Mouse (Mus musculus): Measurements from ENCODE around the gene Cep131. TPM values are rescaled to one million over a fixed set of nuclear protein-coding genes. Genes with fewer than 3 reads are reported as not detected.

Cep131 gene
- polyA plus RNA-seq, 1 experiment, result 12.2 TPM

DNA sequence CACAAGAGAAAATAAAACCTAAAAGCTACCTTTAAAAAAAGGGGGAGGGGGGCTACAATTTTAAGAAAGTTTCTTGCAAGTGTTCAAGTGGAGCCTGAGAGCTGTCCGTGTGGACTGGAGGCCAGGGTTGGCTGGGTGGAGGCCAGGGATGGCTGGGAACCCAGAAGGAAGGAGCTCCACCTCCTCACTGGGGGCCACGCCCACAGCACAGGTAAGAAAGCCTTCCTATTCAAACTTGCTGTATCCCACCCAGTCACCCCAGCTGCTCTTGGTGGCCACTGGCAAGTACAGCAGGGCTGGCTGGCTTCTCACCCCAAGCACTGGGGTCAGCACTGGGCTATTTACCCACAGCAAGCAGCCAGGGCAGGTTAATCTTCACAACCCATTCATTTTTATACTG, 20.4 kb upstream of the Cep131 start:
- Histone ChIP-seq H3K36me3 (ENCODE audit: control insufficient read depth, insufficient read depth, low read length, poor library complexity, severe bottlenecking) (peaks cover 5% of the 10 kb centered on the region; the same call in 1 of the 2 replicates), H3K27me3 (ENCODE audit: control insufficient read depth, insufficient read depth, low read length, poor library complexity, severe bottlenecking) (no peaks in the 10 kb centered on the region), H3K4me1 (ENCODE audit: control insufficient read depth, insufficient read depth, low read length) (peaks cover 2% of the 10 kb centered on the region)

DNA sequence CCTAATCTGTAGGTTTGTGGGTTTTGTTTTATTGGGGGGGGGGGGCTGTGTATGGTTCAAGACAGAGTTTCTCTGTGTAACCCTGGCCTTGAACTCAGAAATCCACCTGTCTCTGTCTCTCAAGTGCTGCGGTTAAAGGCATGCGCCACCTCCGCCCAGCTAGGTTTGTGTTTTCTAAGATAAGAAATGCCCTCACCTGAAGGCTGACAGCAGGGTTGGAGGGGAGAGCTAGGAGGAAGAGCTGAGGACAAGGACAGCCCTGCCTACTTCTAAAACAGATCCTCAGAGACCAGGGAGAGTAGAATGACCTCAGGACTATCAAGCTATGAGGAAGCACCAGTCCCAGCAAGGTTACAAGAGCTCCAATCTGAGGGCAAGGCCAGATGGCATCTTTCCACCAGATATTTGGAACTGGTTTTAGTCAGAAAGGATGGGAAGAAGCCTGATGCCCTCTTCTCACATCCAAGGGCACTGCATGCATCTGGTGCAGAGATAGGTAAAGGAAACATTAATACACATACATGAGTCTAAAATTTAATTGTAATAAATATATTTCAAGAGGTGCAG, 16.9 kb upstream of the Cep131 start:
- Histone ChIP-seq H3K36me3 (ENCODE audit: control insufficient read depth, insufficient read depth, low read length, poor library complexity, severe bottlenecking) (0 out of 2 replicates have a peak, but pooled peaks cover 2% of the 10 kb centered on the region), H3K9ac (ENCODE audit: low read depth, poor library complexity, severe bottlenecking) (no peak overlapping the region)
- no peak for TF ChIP-seq POLR2A (IDR thresholded peaks at IDR 0.05; ENCODE audit: insufficient read depth, low read length)
- no peak for TF ChIP-seq EP300 (IDR thresholded peaks at IDR 0.05; ENCODE audit: insufficient read depth, low read depth, low read length)
- no peak for TF ChIP-seq CTCF (IDR thresholded peaks at IDR 0.05; ENCODE audit: low read depth, low read length)

More for the DNA sequence above, 20.4 kb upstream of the Cep131 start:
- Histone ChIP-seq H3K27ac (ENCODE audit: insufficient read depth, low read length) (no peak overlapping the region), H3K9ac (ENCODE audit: low read depth, poor library complexity, severe bottlenecking) (no peak overlapping the region), H3K4me3 (ENCODE audit: low read depth, low read length) (no peak overlapping the region), H3K9me3 (replicated peaks; ENCODE audit: control insufficient read depth, insufficient read depth, low read length, poor library complexity, severe bottlenecking) (no peaks in the 10 kb centered on the region)
- no peak for TF ChIP-seq CTCF (IDR thresholded peaks at IDR 0.05; ENCODE audit: low read depth, low read length)
- TF ChIP-seq EP300 (IDR thresholded peaks at IDR 0.05; ENCODE audit: insufficient read depth, low read depth, low read length), result no peak
- no peak for TF ChIP-seq POLR2A (IDR thresholded peaks at IDR 0.05; ENCODE audit: insufficient read depth, low read length)

DNA sequence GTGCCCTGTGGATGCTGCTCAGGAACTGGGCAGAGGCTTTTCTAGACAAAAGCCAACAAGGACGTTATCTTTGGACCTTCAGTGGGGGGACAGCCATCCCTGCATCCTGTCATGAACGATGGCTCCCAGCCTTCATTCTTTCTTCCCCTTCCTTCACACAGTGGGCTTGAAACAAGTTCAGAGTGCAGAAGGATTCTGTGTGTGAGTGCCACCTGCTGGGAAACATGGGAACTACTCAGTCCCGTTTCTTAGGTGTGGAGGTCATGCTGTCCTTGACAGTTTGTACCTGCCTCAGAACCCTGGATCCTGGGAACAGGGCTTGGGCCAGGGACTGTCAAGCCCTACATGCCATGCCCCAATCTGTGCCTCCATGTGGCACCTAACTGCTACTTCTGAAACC, 14.4 kb upstream of the Cep131 start:
- Histone ChIP-seq H3K9ac (ENCODE audit: low read depth, poor library complexity, severe bottlenecking) (no peak overlapping the region), H3K36me3 (ENCODE audit: control insufficient read depth, insufficient read depth, low read length, poor library complexity, severe bottlenecking) (no peaks in the 10 kb centered on the region), H3K27ac (ENCODE audit: insufficient read depth, low read length) (no peak overlapping the region), H3K27me3 (ENCODE audit: control insufficient read depth, insufficient read depth, low read length, poor library complexity, severe bottlenecking) (no peaks in the 10 kb centered on the region), H3K4me1 (ENCODE audit: control insufficient read depth, insufficient read depth, low read length) (peaks cover 4% of the 10 kb centered on the region), H3K9me3 (replicated peaks; ENCODE audit: control insufficient read depth, insufficient read depth, low read length, poor library complexity, severe bottlenecking) (no peaks in the 10 kb centered on the region), H3K4me3 (ENCODE audit: low read depth, low read length) (no peak overlapping the region)
- TF ChIP-seq CTCF (IDR thresholded peaks at IDR 0.05; ENCODE audit: low read depth, low read length) (peak; percentile 58), EP300 (IDR thresholded peaks at IDR 0.05; ENCODE audit: insufficient read depth, low read depth, low read length) (no peak)

More for the DNA sequence above, 16.9 kb upstream of the Cep131 start:
- Histone ChIP-seq H3K4me3 (ENCODE audit: low read depth, low read length) (no peak overlapping the region), H3K9me3 (replicated peaks; ENCODE audit: control insufficient read depth, insufficient read depth, low read length, poor library complexity, severe bottlenecking) (no peaks in the 10 kb centered on the region), H3K27ac (ENCODE audit: insufficient read depth, low read length) (no peak overlapping the region), H3K4me1 (ENCODE audit: control insufficient read depth, insufficient read depth, low read length) (peaks cover 2% of the 10 kb centered on the region), H3K27me3 (ENCODE audit: control insufficient read depth, insufficient read depth, low read length, poor library complexity, severe bottlenecking) (no peaks in the 10 kb centered on the region)

DNA sequence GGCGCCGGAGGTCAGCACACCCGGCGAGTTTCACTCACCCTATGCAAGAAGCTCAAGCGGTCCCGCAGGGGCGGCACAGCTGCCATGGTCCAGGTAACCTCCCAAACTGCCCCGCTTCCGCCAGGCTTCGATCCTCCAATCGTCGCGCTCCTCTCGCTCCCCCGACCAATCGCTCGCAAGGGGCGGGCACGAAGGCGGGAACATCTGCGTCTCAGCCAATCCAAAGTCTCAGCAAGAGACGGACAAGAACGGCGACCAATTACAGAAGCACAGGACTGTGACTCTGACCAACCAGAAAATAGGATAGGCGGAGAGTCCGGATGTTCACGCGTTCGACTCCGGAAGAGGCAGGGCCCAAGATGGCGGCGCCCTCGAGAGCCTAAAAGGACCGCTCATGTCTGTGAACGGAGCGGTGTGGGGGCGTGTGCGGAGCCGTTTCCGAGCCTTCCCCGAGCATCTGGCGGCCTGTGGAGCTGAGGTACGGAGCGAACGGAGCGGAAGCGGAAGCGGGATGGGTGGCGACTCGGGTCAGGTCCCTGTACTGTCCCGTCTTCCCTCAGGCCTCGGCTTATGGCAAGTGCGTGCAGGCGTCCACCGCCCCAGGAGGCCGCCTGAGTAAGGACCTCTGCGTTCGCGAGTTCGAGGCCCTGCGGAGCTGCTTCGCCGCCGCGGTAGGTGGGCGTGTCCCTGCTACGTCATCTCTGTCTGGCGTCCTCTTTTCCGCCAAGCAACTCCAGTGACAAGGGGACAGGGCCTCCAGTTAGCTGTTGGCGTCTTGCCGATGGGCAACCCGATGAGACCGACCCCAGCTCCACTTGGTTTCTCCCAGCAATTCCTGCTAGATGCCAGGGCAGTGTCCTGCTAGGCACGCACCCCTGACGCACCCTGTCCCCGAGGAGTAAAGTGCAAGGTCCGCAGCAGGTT, 12.2 kb upstream of the Cep131 start, which contains the start of the genes Tepsin and Ndufaf8:
Gene Tepsin (minus strand): TSS at position 144 of the 924 bp plus-strand sequence.
Gene Ndufaf8 (plus strand): TSS at position 341 of the 924 bp plus-strand sequence.
- Histone ChIP-seq H3K27me3 (ENCODE audit: control insufficient read depth, insufficient read depth, low read length, poor library complexity, severe bottlenecking) (no peaks in the 10 kb centered on the region), H3K4me1 (ENCODE audit: control insufficient read depth, insufficient read depth, low read length) (peaks cover 4% of the 10 kb centered on the region), H3K9ac (ENCODE audit: low read depth, poor library complexity, severe bottlenecking) (peak within 1 kb of the TSS; percentile 83), H3K27ac (ENCODE audit: insufficient read depth, low read length) (no peak within 1 kb of the TSS), H3K36me3 (ENCODE audit: control insufficient read depth, insufficient read depth, low read length, poor library complexity, severe bottlenecking) (no peaks in the 10 kb centered on the region), H3K4me3 (ENCODE audit: low read depth, low read length) (peak within 1 kb of the TSS; percentile 89), H3K9me3 (replicated peaks; ENCODE audit: control insufficient read depth, insufficient read depth, low read length, poor library complexity, severe bottlenecking) (no peaks in the 10 kb centered on the region)
- TF ChIP-seq CTCF (IDR thresholded peaks at IDR 0.05; ENCODE audit: low read depth, low read length), result no peak
- no peak for TF ChIP-seq POLR2A (IDR thresholded peaks at IDR 0.05; ENCODE audit: insufficient read depth, low read length)
- TF ChIP-seq EP300 (IDR thresholded peaks at IDR 0.05; ENCODE audit: insufficient read depth, low read depth, low read length), result no peak

- Histone ChIP-seq H3K36me3 (ENCODE audit: control insufficient read depth, insufficient read depth, low read length, poor library complexity, severe bottlenecking) (no peaks in the 10 kb centered on the region), H3K4me3 (ENCODE audit: low read depth, low read length) (no peak overlapping the region), H3K4me1 (ENCODE audit: control insufficient read depth, insufficient read depth, low read length) (peaks cover 2% of the 10 kb centered on the region), H3K27me3 (ENCODE audit: control insufficient read depth, insufficient read depth, low read length, poor library complexity, severe bottlenecking) (no peaks in the 10 kb centered on the region), H3K9ac (ENCODE audit: low read depth, poor library complexity, severe bottlenecking) (no peak overlapping the region), H3K9me3 (replicated peaks; ENCODE audit: control insufficient read depth, insufficient read depth, low read length, poor library complexity, severe bottlenecking) (no peaks in the 10 kb centered on the region), H3K27ac (ENCODE audit: insufficient read depth, low read length) (no peak overlapping the region)
- peak; percentile 45 for TF ChIP-seq CTCF (IDR thresholded peaks at IDR 0.05; ENCODE audit: low read depth, low read length)
- no peak for TF ChIP-seq EP300 (IDR thresholded peaks at IDR 0.05; ENCODE audit: insufficient read depth, low read depth, low read length)
- no peak for TF ChIP-seq POLR2A (IDR thresholded peaks at IDR 0.05; ENCODE audit: insufficient read depth, low read length)
These were observed 6.4 kb upstream of the Cep131 start for GRCm38 (mm10) chr11:120092817-120093591.
